Mouse (Mus musculus) embryonic facial prominence, embryonic 12.5 days (tissue): ENCODE measurements around the gene Dexi. TPM values are rescaled to one million over a fixed set of nuclear protein-coding genes. Genes with fewer than 3 reads are reported as not detected.

Experiments
- ATAC-seq: fragments of 200-750 bp; cut with Nextera tagmentation; 2 replicates; pipeline ENCODE4 v1.8.0; 2017; ENCODE audit not compliant: insufficient number of reproducible peaks, insufficient read depth, low FRiP score, low TSS enrichment
- H3K27ac ChIP-seq: fragments of 300-500 bp; sonication (generic); 2 replicates; pipeline ENCODE4 v1.5.1; 2016; ENCODE audit warnings: mild to moderate bottlenecking
- H3K27me3 ChIP-seq: fragments of 300-500 bp; sonication (generic); 2 replicates; pipeline ENCODE4 v1.6.1; 2016; ENCODE audit warnings: mild to moderate bottlenecking, moderate library complexity
- H3K36me3 ChIP-seq: fragments of 300-500 bp; sonication (generic); 2 replicates; pipeline ENCODE4 v1.6.1; 2016; ENCODE audit warnings: mild to moderate bottlenecking
- H3K4me1 ChIP-seq: fragments of 300-500 bp; sonication (generic); 2 replicates; pipeline ENCODE4 v1.6.1; 2016
- H3K4me2 ChIP-seq: fragments of 300-500 bp; sonication (generic); replicated peaks from 2 replicates; pipeline ENCODE4 v1.6.1; 2016; ENCODE audit warnings: mild to moderate bottlenecking, moderate library complexity
- H3K4me3 ChIP-seq: fragments of 300-500 bp; sonication (generic); 2 replicates; pipeline ENCODE4 v1.5.1; 2016; ENCODE audit warnings: mild to moderate bottlenecking
- H3K9ac ChIP-seq: fragments of 300-500 bp; sonication (generic); 2 replicates; pipeline ENCODE4 v1.6.1; 2016; ENCODE audit warnings: mild to moderate bottlenecking, moderate library complexity
- H3K9me3 ChIP-seq: fragments of 300-500 bp; sonication (generic); 2 replicates; pipeline ENCODE4 v1.6.1; 2016; ENCODE audit warnings: mild to moderate bottlenecking, moderate library complexity
- WGBS: fragments of 180-500 bp; shearing (Covaris S2); methylation state at CpG from one replicate; pipeline ENCODE4 v1.1.7; 2016; 5-methylcytosine and 5-hydroxymethylcytosine counted together
- polyA plus RNA-seq: library from polyadenylated mRNA; unstranded; fragments of >200 nt; fragmentation: Nextera tagmentation; extraction: Ambion mirVana; gene quantifications from 2 replicates; pipeline ENCODE4 v1.2.1, GENCODE M21; 2016

The Dexi gene
- polyA plus RNA-seq, 1 experiment from 2014 or later = 32.9 TPM

DNA sequence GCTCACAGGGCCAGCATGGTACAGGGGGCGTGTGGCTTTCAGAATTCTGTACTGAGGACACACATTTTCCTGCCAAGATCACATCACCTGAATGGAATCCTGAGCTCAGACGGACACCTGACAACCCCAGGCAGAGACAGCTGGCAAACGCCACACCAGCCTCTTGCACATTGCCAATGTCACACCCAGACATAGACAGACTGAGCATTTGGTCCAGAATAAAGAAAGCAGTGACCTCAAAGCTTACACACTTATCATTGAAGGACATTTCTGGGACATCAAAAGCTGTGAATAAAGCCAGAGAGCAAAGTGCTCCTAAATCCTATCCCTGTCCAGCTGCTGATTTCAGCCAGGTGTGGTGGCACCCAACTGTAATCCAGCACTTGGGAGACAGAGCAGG is 5.9 kb downstream of the Dexi start:
- no peaks in the 10 kb centered on the region for H3K9me3 ChIP-seq
- no peak for ATAC-seq
- no peak overlapping the region for H3K9ac ChIP-seq
- H3K4me2 ChIP-seq = no peak overlapping the region
- no peak overlapping the region for H3K4me3 ChIP-seq
- 74% methylated on average over 3 of the region's 3 CpGs for WGBS
- no peak overlapping the region for H3K27ac ChIP-seq
- peaks cover 32% of the 10 kb centered on the region for H3K4me1 ChIP-seq
- no peaks in the 10 kb centered on the region for H3K27me3 ChIP-seq
- peaks cover 12% of the 10 kb centered on the region; the same call in 1 of the 2 replicates for H3K36me3 ChIP-seq

DNA sequence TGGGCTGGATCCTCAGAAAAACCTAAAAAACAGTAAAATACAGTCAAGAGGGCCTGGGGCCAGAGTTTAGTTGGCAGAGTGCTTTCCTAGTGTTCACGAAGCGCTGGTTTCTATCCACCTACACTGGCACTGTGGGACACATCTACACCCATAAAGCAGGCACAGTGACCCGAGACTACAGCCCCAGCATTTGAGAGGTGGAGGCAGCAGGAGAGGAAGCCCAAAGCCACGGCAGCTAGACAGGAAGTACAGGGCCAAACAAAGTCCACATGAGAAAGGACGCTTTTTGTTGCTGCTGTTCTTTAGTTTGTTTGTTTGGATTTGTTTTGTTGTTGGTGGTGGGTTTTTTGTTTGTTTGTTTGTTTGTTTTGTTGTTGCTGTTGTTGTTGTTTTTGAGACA is 6.5 kb downstream of the Dexi start:
- no peak for ATAC-seq
- no peaks in the 10 kb centered on the region for H3K27me3 ChIP-seq
- WGBS = 75% methylated on average over 5 of the region's 5 CpGs

DNA sequence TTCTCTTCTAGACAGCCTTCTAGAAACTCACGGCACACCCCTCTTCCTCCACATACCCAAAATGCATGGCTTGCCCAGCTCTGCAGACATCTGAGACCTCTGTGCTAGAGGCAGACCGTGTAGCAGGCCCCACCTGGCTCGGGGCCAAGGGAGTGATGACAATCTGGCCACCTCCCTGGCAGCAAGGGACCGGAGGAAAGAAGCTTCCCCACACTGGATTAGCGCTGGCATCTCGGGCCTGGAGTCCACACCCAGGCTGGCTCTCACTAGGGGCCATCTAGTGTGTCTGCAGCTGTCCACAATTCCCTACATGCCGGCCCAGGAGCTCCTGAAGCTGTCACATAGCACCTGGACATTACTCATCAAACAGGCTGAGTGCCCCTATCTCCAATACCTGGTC is 8.3 kb downstream of the Dexi start:
- no peak overlapping the region for H3K4me3 ChIP-seq
- WGBS = 76% methylated on average over 7 of the region's 7 CpGs
- no peak overlapping the region for H3K4me2 ChIP-seq
- H3K27me3 ChIP-seq = no peaks in the 10 kb centered on the region
- 0 out of 2 replicates have a peak, but pooled peaks have one; percentile 14 for ATAC-seq
- H3K27ac ChIP-seq = no peak overlapping the region
- peaks cover 26% of the 10 kb centered on the region for H3K36me3 ChIP-seq
- H3K4me1 ChIP-seq = peaks cover 8% of the 10 kb centered on the region; the same call in 1 of the 2 replicates
- H3K9ac ChIP-seq = no peak overlapping the region
- no peaks in the 10 kb centered on the region for H3K9me3 ChIP-seq

More for the DNA sequence above, 6.5 kb downstream of the Dexi start:
- H3K4me1 ChIP-seq = peaks cover 25% of the 10 kb centered on the region
- no peaks in the 10 kb centered on the region for H3K9me3 ChIP-seq
- no peak overlapping the region for H3K9ac ChIP-seq
- no peak overlapping the region for H3K27ac ChIP-seq
- H3K4me2 ChIP-seq = no peak overlapping the region
- peaks cover 16% of the 10 kb centered on the region; the same call in 1 of the 2 replicates for H3K36me3 ChIP-seq
- H3K4me3 ChIP-seq = no peak overlapping the region

DNA sequence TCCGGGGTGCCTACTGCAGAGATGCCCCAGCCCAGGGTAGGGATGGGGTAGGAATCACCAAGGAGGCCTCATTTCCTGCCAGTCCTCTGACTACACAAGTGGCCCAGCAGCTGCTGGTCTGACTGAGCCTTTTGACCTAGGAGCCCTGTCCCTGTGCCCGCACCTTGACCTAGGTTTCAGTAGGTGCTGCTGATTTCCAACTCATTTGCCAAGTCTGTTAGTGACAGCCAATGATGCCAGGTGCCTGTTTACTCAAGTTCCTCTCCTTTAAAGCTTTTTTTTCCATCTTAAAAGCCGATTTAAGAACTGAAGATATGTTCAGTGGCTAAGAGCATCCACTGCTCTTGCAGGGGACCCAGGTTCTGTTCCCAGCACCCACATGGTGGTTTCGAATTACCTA is 9.1 kb downstream of the Dexi start:
- 94% methylated on average over 4 of the region's 4 CpGs for WGBS
- H3K36me3 ChIP-seq = peaks cover 30% of the 10 kb centered on the region

DNA sequence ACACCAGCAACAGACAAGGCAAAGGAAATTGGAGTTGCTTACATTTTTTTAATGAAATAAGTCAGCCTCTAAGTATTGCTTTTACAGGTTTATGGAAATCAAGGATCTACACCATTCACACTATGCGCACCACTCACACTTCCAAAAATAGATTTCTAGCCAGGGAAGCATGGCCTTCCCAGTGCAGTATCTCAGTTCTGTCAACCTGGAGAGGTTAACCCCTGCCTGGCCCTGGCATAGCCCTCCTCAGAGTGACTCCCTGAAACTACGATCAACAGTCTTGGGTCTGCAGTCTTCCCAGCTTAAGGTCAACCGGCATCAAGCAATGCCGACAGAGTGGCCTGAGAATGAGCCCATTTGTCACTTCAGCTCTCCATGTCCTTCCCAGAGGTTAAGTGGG is 12.7 kb downstream of the Dexi start:
- Histone ChIP-seq H3K27me3 (no peaks in the 10 kb centered on the region), H3K27ac (no peak overlapping the region), H3K9ac (no peak overlapping the region), H3K36me3 (peaks cover 21% of the 10 kb centered on the region), H3K4me3 (no peak overlapping the region), H3K4me1 (no peaks in the 10 kb centered on the region), H3K4me2 (no peak overlapping the region), H3K9me3 (no peaks in the 10 kb centered on the region)
- 94% methylated on average over 4 of the region's 4 CpGs for WGBS
- no peak for ATAC-seq

More for the DNA sequence above, 9.1 kb downstream of the Dexi start:
- Histone ChIP-seq H3K4me1 (peaks cover 4% of the 10 kb centered on the region; the same call in 1 of the 2 replicates), H3K4me3 (no peak overlapping the region), H3K27me3 (no peaks in the 10 kb centered on the region), H3K9ac (no peak overlapping the region), H3K9me3 (no peaks in the 10 kb centered on the region), H3K27ac (no peak overlapping the region), H3K4me2 (no peak overlapping the region)
- no peak for ATAC-seq

DNA sequence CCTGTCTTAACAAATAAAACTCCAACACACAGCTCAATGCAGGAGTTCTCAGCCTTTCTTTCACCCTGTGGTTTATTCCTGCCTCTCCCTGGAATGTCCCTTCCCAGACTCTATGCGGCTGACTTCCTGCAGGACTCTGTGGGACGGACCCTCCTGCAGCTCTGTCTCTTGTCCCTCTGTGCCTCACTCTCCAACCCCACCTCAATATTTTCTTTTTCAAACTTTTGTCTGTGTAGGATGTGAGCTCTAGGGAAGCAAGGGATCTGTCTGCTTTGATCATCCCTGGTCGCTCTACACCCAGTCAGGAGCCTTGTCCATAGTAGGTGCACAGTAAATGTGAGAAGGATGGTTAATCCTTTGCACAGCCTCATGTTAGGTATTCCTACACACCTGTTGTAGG is 14.5 kb downstream of the Dexi start:
- ATAC-seq = no peak
- H3K4me2 ChIP-seq = no peak overlapping the region
- H3K36me3 ChIP-seq = peaks cover 21% of the 10 kb centered on the region
- no peak overlapping the region for H3K27ac ChIP-seq
- H3K4me3 ChIP-seq = no peak overlapping the region
- 76% methylated on average over 3 of the region's 3 CpGs for WGBS
- H3K9ac ChIP-seq = no peak overlapping the region
- no peaks in the 10 kb centered on the region for H3K4me1 ChIP-seq
- H3K9me3 ChIP-seq = no peaks in the 10 kb centered on the region
- no peaks in the 10 kb centered on the region for H3K27me3 ChIP-seq

DNA sequence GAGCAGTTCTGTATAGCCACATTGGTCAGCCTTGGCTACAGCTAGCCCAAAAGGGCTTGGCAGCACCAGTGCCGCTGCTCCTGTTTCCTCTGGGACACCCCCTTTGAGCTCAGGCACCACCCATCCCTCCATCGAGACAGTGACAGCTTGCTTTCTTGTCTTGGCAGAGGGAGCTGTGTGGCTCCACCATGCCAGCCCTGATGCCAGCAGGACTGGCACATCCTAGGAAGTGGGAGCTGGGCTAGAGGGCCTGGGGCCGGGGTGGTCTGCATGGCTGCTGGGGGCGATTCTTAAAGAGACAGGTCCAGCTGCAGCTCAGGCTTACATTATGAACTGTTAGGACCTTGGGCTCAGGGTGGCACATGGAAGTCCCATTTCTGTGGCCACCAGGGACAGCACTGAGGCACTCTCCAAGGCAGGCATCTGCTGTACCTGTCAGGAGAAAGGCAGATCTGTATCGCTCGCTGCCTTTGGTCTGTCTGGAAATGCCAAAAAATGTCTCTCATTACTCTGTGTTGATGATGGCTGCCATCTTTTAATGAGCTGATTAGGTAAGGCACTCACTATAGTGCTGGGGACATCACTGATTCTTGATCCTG is 15.7 kb downstream of the Dexi start:
- WGBS = 75% methylated on average over 6 of the region's 6 CpGs
- Histone ChIP-seq H3K4me3 (no peak overlapping the region), H3K27ac (no peak overlapping the region), H3K9ac (no peak overlapping the region), H3K36me3 (peaks cover 18% of the 10 kb centered on the region), H3K9me3 (no peaks in the 10 kb centered on the region), H3K4me1 (no peaks in the 10 kb centered on the region), H3K4me2 (no peak overlapping the region), H3K27me3 (no peaks in the 10 kb centered on the region)
- ATAC-seq = no peak

DNA sequence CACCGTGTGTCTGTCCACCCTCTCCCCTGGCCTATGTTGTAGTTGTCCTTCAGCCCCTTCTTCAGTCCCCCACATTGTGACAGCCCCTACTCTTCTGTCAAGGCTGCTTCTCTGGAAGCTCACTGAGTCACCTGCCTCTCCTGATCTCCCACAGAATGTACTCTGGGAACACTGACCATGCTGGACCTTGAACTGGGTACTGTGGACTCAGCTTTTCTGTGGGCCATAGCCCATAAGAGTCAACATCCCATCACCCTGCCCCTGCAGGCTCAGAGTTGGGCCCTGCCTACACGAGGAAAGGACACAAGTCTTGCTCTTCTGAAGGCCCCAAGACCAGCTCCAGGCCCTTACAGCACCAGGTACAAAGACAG is 17.3 kb downstream of the Dexi start:
- H3K4me1 ChIP-seq = no peaks in the 10 kb centered on the region
- H3K4me2 ChIP-seq = no peak overlapping the region
- H3K9ac ChIP-seq = no peak overlapping the region
- peaks cover 14% of the 10 kb centered on the region for H3K36me3 ChIP-seq
- H3K27me3 ChIP-seq = no peaks in the 10 kb centered on the region
- ATAC-seq = no peak
- WGBS = 69% methylated on average over 2 of the region's 2 CpGs
- no peak overlapping the region for H3K27ac ChIP-seq
- H3K9me3 ChIP-seq = no peaks in the 10 kb centered on the region
- no peak overlapping the region for H3K4me3 ChIP-seq

DNA sequence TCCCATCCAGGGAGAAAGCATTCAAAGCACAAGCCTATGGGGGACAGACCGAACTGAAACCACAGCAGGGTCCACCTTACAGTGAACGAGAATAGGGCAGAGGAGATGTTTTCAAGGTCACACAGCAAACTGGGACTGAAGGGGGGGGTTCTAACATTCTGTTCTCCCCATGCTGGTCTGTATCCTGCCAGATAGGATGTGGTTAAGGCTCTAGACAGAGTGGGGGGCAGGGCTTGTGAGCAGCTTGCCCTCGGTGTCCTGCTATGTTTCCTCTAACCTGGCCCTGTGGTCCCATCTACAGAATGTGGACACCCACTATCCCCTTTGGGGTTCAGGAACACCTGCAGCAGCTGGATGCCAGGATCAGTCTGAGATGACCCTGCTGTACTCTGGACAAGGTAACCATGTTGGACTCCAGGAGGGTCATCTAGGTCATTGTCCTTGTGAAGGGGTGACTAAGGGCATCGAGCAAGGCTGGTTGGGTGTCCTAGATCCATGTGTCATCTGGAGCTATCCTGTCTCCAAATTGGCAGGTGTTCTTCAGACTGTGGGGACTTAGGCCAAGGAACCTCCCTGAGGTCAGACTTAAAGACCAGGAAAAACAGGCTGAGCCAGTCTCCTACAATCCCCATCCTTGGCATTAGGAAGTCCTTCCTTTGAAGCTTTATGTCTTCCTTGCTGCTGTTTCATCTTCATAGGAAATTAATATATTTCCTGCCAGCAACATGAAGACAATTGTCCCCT is 17.8 kb downstream of the Dexi start:
- Histone ChIP-seq H3K36me3 (peaks cover 9% of the 10 kb centered on the region), H3K9ac (no peak overlapping the region), H3K27me3 (no peaks in the 10 kb centered on the region), H3K27ac (no peak overlapping the region), H3K4me3 (no peak overlapping the region), H3K4me2 (no peak overlapping the region), H3K4me1 (no peaks in the 10 kb centered on the region), H3K9me3 (no peaks in the 10 kb centered on the region)
- 78% methylated on average over 4 of the region's 4 CpGs for WGBS
- ATAC-seq = no peak

DNA sequence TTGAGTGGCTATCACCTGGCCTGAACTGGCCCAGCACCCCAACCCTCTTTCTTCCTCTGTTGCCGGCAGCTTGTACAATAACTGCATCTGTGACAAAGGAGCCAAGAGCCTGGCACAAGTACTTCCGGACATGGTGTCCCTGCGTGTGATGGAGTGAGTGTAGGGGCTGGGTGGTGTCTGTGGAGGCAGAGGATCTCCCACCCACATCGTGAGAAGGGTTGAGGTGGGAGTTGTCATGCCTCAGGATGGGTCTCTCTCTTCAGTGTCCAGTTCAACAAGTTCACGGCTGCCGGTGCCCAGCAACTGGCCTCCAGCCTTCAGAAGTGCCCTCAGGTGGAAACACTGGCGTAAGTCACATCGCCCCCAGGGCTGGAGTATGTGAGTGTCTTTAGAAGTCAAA is 19.2 kb downstream of the Dexi start:
- Histone ChIP-seq H3K9me3 (no peaks in the 10 kb centered on the region), H3K9ac (no peak overlapping the region), H3K27ac (no peak overlapping the region), H3K27me3 (no peaks in the 10 kb centered on the region), H3K36me3 (no peaks in the 10 kb centered on the region), H3K4me1 (no peaks in the 10 kb centered on the region), H3K4me3 (no peak overlapping the region), H3K4me2 (no peak overlapping the region)
- ATAC-seq = no peak
- 87% methylated on average over 8 of the region's 8 CpGs for WGBS

DNA sequence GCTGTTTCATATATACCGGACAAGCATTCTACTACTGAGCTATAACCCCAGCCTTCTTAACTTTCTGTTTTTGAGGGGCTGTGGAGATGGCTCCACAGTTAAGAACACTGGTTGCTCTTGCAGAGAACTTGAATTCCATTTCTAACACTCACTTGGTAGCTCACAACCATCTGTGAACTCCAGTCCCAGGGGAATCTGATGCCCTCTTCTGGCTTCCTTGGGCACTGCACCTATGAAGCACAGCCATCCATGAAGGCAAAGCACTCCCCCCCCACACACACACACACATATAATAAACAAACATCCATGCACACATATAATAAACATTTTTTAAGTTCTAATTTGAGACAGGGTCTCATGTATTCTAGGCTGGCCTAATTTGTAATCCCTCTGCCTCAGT is 20.0 kb downstream of the Dexi start:
- Histone ChIP-seq H3K36me3 (no peaks in the 10 kb centered on the region), H3K4me3 (no peak overlapping the region), H3K27ac (no peak overlapping the region), H3K27me3 (no peaks in the 10 kb centered on the region), H3K9ac (no peak overlapping the region), H3K4me2 (no peak overlapping the region), H3K9me3 (no peaks in the 10 kb centered on the region), H3K4me1 (peaks cover 3% of the 10 kb centered on the region; the same call in 1 of the 2 replicates)
- 86% methylated on average over 1 of the region's 1 CpGs for WGBS
- no peak for ATAC-seq

DNA sequence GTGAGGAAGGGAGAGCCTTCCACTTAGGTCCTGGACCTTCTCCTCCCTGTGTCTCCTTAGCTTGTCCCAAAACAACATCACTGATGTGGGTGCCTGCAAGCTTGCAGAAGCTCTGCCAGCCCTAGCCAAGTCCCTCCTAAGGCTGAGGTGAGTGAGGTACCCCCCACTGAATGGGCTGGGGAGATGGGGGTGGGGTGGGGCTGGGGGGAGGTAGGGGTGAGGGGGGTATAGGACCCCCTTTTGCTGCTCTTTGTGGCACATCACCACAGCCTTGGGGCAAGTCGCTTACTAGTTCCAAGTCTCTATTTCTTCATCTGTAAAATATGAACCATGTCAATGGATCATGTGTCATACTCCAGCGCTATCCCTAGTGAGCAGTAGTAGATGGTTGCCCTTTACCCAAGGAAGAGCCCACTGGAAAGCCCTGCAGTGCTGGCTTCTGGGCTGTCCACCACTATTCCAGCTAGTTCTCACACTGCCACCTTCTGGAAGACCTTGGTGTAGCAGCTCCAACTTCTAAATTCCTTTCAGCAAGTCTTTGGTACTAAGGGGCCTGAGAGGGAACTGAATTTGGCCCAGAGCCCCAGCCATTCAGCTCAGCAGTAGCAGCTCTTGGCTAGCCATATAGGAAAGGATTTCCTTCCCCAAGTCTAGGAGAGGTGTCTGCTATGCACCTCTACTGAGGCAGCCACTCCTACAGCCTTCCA is 21.8 kb downstream of the Dexi start:
- Histone ChIP-seq H3K4me1 (peaks cover 4% of the 10 kb centered on the region; the same call in 1 of the 2 replicates), H3K36me3 (no peaks in the 10 kb centered on the region), H3K9ac (no peak overlapping the region), H3K4me3 (no peak overlapping the region), H3K27me3 (no peaks in the 10 kb centered on the region), H3K27ac (no peak overlapping the region), H3K9me3 (no peaks in the 10 kb centered on the region), H3K4me2 (no peak overlapping the region)
- no peak for ATAC-seq
- 58% methylated on average over 2 of the region's 2 CpGs for WGBS
